Mouse (Mus musculus): ENCODE measurements around the gene Tmco4. TPM values are rescaled to one million over a fixed set of nuclear protein-coding genes. Genes with fewer than 3 reads are reported as not detected.

The Tmco4 gene
- total and polyA plus RNA-seq, 2 experiments from 2014 or later = 1.3 to 1.9 TPM

GRCm38 (mm10) chr4:139034942-139035341 is 62.3 kb downstream of the Tmco4 start:
- peaks cover 10% of the 10 kb centered on the region; the same call in 1 of the 2 replicates for H3K4me1 ChIP-seq (ENCODE audit: insufficient read depth, low read length)
- DNase-seq (ENCODE audit: low spot score) (no peak), ATAC-seq (ENCODE audit: low FRiP score) (no peak)
- no peak overlapping the region for H3K9ac ChIP-seq (replicated peaks; ENCODE audit: low read length, poor library complexity, severe bottlenecking)
- no peak overlapping the region for H3K27ac ChIP-seq (ENCODE audit: low read depth, low read length)
- TF ChIP-seq CTCF (IDR thresholded peaks at IDR 0.05) = no peak
- H3K4me3 ChIP-seq (ENCODE audit: low read depth, low read length) = no peak overlapping the region
- H3K4me2 ChIP-seq (ENCODE audit: low read depth, low read length, poor library complexity, severe bottlenecking) = no peak overlapping the region
- 100% methylated on average over 3 of the region's 3 CpGs for WGBS
- H3K36me3 ChIP-seq (ENCODE audit: insufficient read depth, low read length) = no peaks in the 10 kb centered on the region
- H3K9me3 ChIP-seq (ENCODE audit: low read length) = no peaks in the 10 kb centered on the region
- no peaks in the 10 kb centered on the region for H3K27me3 ChIP-seq (ENCODE audit: insufficient read depth, low read length)

GRCm38 (mm10) chr4:139035799-139036198 is 63.1 kb downstream of the Tmco4 start:
- Histone ChIP-seq H3K36me3 (ENCODE audit: insufficient read depth, low read length) (no peaks in the 10 kb centered on the region), H3K4me3 (ENCODE audit: low read depth, low read length) (no peak overlapping the region), H3K4me1 (ENCODE audit: insufficient read depth, low read length) (peaks cover 13% of the 10 kb centered on the region; the same call in 1 of the 2 replicates), H3K4me2 (ENCODE audit: low read depth, low read length, poor library complexity, severe bottlenecking) (no peak overlapping the region), H3K9me3 (ENCODE audit: low read length) (no peaks in the 10 kb centered on the region), H3K27ac (ENCODE audit: low read depth, low read length) (no peak overlapping the region), H3K9ac (replicated peaks; ENCODE audit: low read length, poor library complexity, severe bottlenecking) (no peak overlapping the region), H3K27me3 (ENCODE audit: insufficient read depth, low read length) (no peaks in the 10 kb centered on the region)
- DNase-seq (ENCODE audit: low spot score) (no peak), ATAC-seq (ENCODE audit: low FRiP score) (no peak)
- no peak for TF ChIP-seq CTCF (IDR thresholded peaks at IDR 0.05)
- 81% methylated on average over 3 of the region's 3 CpGs for WGBS

DNA sequence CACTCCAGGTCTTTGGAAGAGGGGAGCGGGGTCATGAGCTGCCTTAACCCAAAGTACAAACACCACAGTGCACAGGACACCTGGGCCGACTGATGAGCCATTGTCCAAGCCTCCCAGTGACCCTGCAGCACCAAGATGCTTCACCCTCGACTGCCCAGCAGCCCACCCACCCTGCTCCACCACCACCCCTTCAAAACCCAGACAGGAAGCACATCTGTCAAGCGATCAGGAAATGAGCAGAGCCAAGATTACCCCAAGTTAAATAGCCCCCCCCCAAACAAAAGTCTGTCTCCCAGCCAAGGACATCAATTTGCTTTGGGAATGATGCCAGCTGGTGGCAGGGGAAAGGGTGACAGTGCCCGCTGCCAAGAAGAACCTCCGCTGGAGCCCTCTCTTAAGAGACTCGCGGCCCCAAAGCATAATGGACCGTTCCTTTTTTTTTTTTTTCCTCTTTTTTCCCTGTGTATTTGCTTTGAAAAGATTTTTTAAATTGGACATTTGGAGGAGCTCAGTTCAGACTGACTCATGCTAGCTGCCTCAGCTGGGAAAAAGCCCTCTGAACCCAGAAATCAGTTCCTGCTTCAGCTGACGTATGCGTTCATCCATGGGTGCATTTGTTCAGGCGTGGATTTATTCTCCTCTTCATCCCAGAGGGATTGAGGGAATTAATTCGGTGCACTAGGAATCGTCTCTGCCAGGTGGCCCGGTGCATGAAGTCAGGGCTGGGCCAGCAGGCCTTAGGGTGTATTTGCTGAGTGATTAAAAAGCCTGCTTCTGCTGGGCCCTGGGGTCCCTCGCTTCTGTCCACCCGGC is 65.3 kb downstream of the Tmco4 start:
- H3K4me2 ChIP-seq (ENCODE audit: low read depth, low read length, poor library complexity, severe bottlenecking) = no peak overlapping the region
- no peaks in the 10 kb centered on the region for H3K27me3 ChIP-seq (ENCODE audit: insufficient read depth, low read length)
- H3K4me3 ChIP-seq (ENCODE audit: low read depth, low read length) = no peak overlapping the region
- H3K4me1 ChIP-seq (ENCODE audit: insufficient read depth, low read length) = peaks cover 13% of the 10 kb centered on the region; the same call in 1 of the 2 replicates
- H3K9me3 ChIP-seq (ENCODE audit: low read length) = no peaks in the 10 kb centered on the region
- H3K36me3 ChIP-seq (ENCODE audit: insufficient read depth, low read length) = no peaks in the 10 kb centered on the region
- peak overlapping the region; percentile 51 for H3K27ac ChIP-seq (ENCODE audit: low read depth, low read length)
- DNase-seq (ENCODE audit: low spot score) (peak; percentile 78), ATAC-seq (ENCODE audit: low FRiP score) (no peak)
- 34% methylated on average over 17 of the region's 17 CpGs for WGBS
- peak; percentile 2; the same call in 1 of the 2 replicates for TF ChIP-seq CTCF (IDR thresholded peaks at IDR 0.05)
- no peak overlapping the region for H3K9ac ChIP-seq (replicated peaks; ENCODE audit: low read length, poor library complexity, severe bottlenecking)

GRCm38 (mm10) chr4:139040084-139040839 is 67.6 kb downstream of the Tmco4 start:
- Histone ChIP-seq H3K36me3 (ENCODE audit: insufficient read depth, low read length) (no peaks in the 10 kb centered on the region), H3K4me3 (ENCODE audit: low read depth, low read length) (no peak overlapping the region), H3K27me3 (ENCODE audit: insufficient read depth, low read length) (no peaks in the 10 kb centered on the region), H3K9ac (replicated peaks; ENCODE audit: low read length, poor library complexity, severe bottlenecking) (no peak overlapping the region; the same call in 1 of the 2 replicates), H3K4me1 (ENCODE audit: insufficient read depth, low read length) (peaks cover 13% of the 10 kb centered on the region; the same call in 1 of the 2 replicates), H3K4me2 (ENCODE audit: low read depth, low read length, poor library complexity, severe bottlenecking) (0 out of 2 replicates have a peak overlapping the region, but pooled peaks have one; percentile 9), H3K27ac (ENCODE audit: low read depth, low read length) (0 out of 2 replicates have a peak overlapping the region, but pooled peaks have one; percentile 12), H3K9me3 (ENCODE audit: low read length) (no peaks in the 10 kb centered on the region)
- ATAC-seq (ENCODE audit: low FRiP score) (no peak), DNase-seq (ENCODE audit: low spot score) (peak; percentile 66)
- TF ChIP-seq CTCF (IDR thresholded peaks at IDR 0.05) = no peak
- 6% methylated on average over 10 of the region's 10 CpGs for WGBS

DNA sequence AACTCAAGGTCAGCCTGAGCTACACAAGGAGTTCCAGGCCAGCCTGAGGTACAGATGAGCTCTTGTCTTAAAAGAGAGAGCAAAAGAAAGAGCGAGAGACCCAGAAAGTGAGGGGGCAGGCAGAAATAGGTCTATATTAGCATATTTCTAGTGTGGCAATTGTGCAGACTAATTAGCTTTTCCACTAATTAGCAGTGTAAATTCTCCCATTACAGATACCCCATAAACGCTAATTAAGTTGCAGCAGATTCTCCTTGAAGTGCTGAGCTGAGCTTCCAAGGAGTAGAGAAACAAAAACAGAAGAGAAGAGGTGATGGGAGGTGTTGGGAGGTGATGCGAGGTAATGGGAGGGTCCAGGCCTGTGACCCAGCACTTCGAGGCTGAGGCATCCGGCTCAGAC is 69.9 kb downstream of the Tmco4 start:
- Histone ChIP-seq H3K4me3 (ENCODE audit: low read depth, low read length) (no peak overlapping the region), H3K27me3 (ENCODE audit: insufficient read depth, low read length) (no peaks in the 10 kb centered on the region), H3K4me2 (ENCODE audit: low read depth, low read length, poor library complexity, severe bottlenecking) (no peak overlapping the region), H3K9ac (replicated peaks; ENCODE audit: low read length, poor library complexity, severe bottlenecking) (no peak overlapping the region), H3K9me3 (ENCODE audit: low read length) (no peaks in the 10 kb centered on the region), H3K27ac (ENCODE audit: low read depth, low read length) (no peak overlapping the region), H3K36me3 (ENCODE audit: insufficient read depth, low read length) (no peaks in the 10 kb centered on the region), H3K4me1 (ENCODE audit: insufficient read depth, low read length) (peaks cover 13% of the 10 kb centered on the region; the same call in 1 of the 2 replicates)
- WGBS = 74% methylated on average over 5 of the region's 5 CpGs
- DNase-seq (ENCODE audit: low spot score) (no peak), ATAC-seq (ENCODE audit: low FRiP score) (no peak)
- no peak for TF ChIP-seq CTCF (IDR thresholded peaks at IDR 0.05)

Data from midbrain, postnatal 0 days (tissue).